Comparison of ENCODE assay signal across 13 mouse cellular contexts in genomic region chr3:68973574-68973973, GRCm38 (mm10).
"Had no signal": no experiment of that assay in that cellular context is flagged by ENCODE, and none has a peak within 500 bp of the region (broad histone marks: within the 10 kb centered on the region; RNA-seq: fewer than 3 reads in every experiment).

No protein-coding gene starts in this region.

- H3K9ac ChIP-seq: limb, embryonic 13.5 days; liver, embryonic 14.5 days; midbrain, embryonic 15.5 days; neural tube, embryonic 13.5 days had no signal

- H3K27me3 ChIP-seq: limb, embryonic 13.5 days; midbrain, embryonic 15.5 days; neural tube, embryonic 13.5 days had no signal

- ATAC-seq: midbrain, embryonic 15.5 days had no signal

- DNase-seq: kidney, adult 11 months; kidney, adult 9 months; kidney, postnatal 36 days; layer of hippocampus, adult 9-11 months; lung, postnatal 4 days; right cerebral cortex, postnatal 14 days had no signal

- H3K27ac ChIP-seq: kidney, postnatal 0 days; limb, embryonic 13.5 days; liver, embryonic 14.5 days; midbrain, embryonic 15.5 days; neural tube, embryonic 13.5 days; stomach, postnatal 0 days had no signal

- H3K36me3 ChIP-seq: midbrain, embryonic 15.5 days had no signal

- H3K4me1 ChIP-seq: midbrain, embryonic 15.5 days; neural tube, embryonic 13.5 days had no signal

- H3K4me3 ChIP-seq: limb, embryonic 13.5 days; midbrain, embryonic 15.5 days; neural tube, embryonic 13.5 days had no signal

- H3K4me2 ChIP-seq: limb, embryonic 13.5 days; midbrain, embryonic 11.5 days; midbrain, embryonic 15.5 days; neural tube, embryonic 13.5 days had no signal

- H3K9me3 ChIP-seq: limb, embryonic 13.5 days; midbrain, embryonic 15.5 days; neural tube, embryonic 13.5 days had no signal
